Mouse (Mus musculus): Measurements from ENCODE around the gene Efr3b.

Gene Efr3b

DNA sequence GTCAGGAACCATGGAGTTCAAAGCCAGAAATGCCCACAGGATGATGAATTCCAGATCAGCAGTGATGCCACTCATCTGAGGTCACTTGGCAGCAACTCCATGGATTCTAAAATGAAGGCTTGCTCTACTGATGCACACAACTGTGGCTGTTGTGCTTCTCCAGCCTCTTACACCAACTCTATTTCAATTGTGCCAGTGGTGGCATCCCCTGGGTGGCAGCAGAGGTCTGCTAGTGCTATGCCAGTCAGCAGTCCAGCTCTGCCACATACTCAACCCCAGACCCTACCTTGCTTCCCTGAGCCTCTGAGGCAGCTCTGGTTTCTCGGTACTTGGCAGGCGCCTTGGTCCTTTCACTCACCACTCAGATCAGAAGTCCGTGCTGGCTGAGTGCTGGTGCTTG, 109.9 kb downstream of the Efr3b start:
- Histone ChIP-seq H3K27me3 (ENCODE audit: control insufficient read depth, insufficient read depth, low read length, poor library complexity, severe bottlenecking) (no peaks in the 10 kb centered on the region), H3K36me3 (ENCODE audit: control insufficient read depth, insufficient read depth, low read length, poor library complexity, severe bottlenecking) (no peaks in the 10 kb centered on the region)
- no peak for DNase-seq (ENCODE audit: low read depth, low spot score)

DNA sequence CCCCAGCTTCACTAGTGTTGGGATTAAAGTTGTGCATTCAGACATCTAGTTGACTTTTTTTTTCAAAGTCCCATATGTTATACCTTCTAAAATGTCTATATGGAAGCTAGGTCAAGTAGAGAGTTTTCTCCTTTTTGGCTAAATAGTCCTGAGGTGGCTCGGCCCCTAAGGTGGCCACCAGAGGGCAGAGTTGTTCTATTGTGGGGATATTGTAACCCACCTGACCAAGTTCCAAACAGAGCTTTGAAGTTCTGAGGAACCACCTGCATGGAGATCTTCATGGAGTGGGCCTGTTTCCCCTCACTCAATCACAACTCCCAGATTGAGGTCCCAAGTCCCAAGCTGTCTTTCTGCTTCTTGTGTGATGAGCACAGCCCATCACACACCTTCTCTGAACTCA, 112.6 kb downstream of the Efr3b start:
- Histone ChIP-seq H3K27me3 (ENCODE audit: control insufficient read depth, insufficient read depth, low read length, poor library complexity, severe bottlenecking) (no peaks in the 10 kb centered on the region), H3K36me3 (ENCODE audit: control insufficient read depth, insufficient read depth, low read length, poor library complexity, severe bottlenecking) (no peaks in the 10 kb centered on the region)
- peak; percentile 76 for DNase-seq (ENCODE audit: low read depth, low spot score)

DNA sequence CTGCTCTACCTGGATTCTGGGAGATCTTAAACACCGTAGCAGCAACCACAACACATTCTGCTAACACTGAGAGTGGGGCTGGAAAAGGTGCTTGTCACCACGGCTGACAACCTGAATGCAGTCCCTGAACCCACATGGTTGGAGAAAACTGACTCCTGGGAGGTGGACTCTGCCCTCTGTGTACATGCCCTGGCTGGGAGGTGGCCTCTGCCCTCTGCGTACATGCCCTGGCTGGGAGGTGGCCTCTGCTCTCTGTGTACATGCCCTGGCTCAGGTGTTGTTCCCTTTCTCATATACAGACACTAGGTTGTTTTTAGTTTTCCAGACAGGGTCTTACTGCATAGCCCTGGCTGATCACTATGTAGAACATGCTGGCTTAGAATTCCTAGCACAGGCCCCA, 119.3 kb downstream of the Efr3b start:
- no peak for DNase-seq (ENCODE audit: low read depth, low spot score)
- no peaks in the 10 kb centered on the region for H3K27me3 ChIP-seq (ENCODE audit: control insufficient read depth, insufficient read depth, low read length, poor library complexity, severe bottlenecking)
- no peaks in the 10 kb centered on the region for H3K36me3 ChIP-seq (ENCODE audit: control insufficient read depth, insufficient read depth, low read length, poor library complexity, severe bottlenecking)

DNA sequence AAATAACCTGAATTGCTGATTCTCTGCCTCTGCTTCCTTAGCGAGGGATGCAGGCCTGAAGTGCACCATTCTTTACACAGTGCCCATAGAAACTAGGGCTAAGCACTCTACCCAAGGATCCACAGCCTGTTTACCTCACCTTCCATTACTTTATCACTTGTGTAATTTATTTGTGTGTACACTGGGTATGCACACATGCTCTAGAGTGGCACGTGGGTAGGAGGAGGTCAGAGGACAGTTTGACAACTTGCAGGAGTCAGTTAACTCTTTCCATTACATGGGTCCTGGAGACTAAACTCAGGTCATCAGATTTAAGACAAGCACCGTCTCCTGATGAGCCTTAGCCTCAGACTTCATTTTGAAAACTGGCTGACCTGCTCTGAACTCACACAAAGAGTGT, 120.1 kb downstream of the Efr3b start:
- no peaks in the 10 kb centered on the region for H3K27me3 ChIP-seq (ENCODE audit: control insufficient read depth, insufficient read depth, low read length, poor library complexity, severe bottlenecking)
- DNase-seq (ENCODE audit: low read depth, low spot score): no peak
- H3K36me3 ChIP-seq (ENCODE audit: control insufficient read depth, insufficient read depth, low read length, poor library complexity, severe bottlenecking): no peaks in the 10 kb centered on the region

DNA sequence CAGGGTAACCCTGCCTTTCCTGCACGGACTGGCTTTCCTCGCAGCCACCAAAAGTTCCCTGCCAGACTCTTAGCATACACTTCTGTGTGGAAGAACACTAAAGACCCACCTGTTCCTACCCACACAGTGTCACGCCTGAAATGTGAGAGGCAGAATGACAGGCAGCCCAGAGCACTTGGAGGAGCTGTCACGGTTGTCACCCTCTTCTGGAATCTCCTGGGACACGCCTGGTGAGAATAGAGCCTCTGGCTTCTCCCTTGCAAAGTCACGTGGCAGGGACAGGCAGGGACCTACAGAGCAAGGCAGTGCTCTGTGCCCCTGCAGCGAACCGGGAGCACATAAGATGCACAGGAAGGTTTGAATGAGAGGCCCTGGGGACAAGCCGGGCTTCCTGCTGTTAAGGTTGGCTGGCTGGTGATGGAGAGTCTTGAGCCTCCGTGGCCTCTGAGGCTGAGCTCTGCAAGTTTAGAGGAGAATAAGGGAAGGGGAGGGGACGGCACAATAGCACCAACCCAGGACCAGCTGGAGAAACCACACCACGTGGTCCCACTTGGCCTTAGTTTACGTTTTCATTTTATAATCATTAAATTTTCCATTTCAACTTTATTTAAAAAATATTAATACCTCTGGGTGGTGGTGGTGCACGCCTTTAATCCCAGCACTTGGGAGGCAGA, 120.9 kb downstream of the Efr3b start:
- H3K27me3 ChIP-seq (ENCODE audit: control insufficient read depth, insufficient read depth, low read length, poor library complexity, severe bottlenecking): no peaks in the 10 kb centered on the region
- H3K36me3 ChIP-seq (ENCODE audit: control insufficient read depth, insufficient read depth, low read length, poor library complexity, severe bottlenecking): no peaks in the 10 kb centered on the region
- DNase-seq (ENCODE audit: low read depth, low spot score): no peak

DNA sequence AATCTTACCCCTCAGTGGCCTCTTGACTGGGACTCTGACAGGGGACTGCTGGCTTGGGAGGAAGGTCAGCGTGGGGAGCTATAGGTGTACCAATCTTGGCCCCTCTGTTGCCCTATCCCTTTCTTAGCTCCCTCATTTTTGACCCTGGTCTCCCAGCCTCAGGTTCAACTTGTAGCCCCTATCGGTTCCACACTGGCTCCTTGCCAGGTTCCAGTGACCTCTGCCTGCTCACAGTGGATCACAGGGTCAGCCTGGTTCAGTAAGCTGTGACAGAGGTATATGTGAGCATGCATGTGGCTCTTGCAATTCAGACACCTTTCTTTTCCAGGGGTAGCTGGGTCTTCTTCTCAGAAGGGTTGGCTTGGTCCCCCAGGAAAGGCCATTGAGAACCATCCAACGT, 122.9 kb downstream of the Efr3b start:
- DNase-seq (ENCODE audit: low read depth, low spot score): no peak
- Histone ChIP-seq H3K27me3 (ENCODE audit: control insufficient read depth, insufficient read depth, low read length, poor library complexity, severe bottlenecking) (no peaks in the 10 kb centered on the region), H3K36me3 (ENCODE audit: control insufficient read depth, insufficient read depth, low read length, poor library complexity, severe bottlenecking) (no peaks in the 10 kb centered on the region)

Data from splenic B cell, adult 2 months (primary cell).